Mouse (Mus musculus) MN1 (cell line): ENCODE measurements at regions not wholly inside any gene's neighbourhood (a gene's known extent, or its start where the extent isn't known, plus 50 kb on each side); places are given as distances from the start of the nearest gene placed in this dataset.

Experiments
- DNase-seq: peaks from one replicate; pipeline ENCODE4 v3.0.0-alpha.2; 2016; ENCODE audit warnings: low spot score

DNA sequence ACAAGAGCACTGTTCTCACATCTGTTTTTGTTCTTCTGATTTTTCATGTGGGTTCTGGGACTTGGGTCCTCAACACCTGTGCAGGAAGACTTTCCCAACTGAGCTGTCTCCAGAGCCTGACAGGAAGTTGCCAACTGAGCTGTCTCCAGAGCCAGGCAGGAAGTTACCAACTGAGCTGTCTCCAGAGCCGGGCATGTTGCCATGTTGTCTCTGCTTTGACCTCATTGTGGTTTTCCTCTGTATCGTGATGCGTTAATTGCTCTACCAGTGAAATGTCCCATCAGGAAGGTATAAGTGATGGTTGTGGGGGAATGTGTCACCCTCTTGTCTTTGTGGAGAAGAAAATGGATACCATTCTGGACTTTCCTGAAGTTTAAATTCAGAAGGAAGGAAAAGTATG is 54.4 kb upstream of the Olfm4 start:
- DNase-seq: no peak

DNA sequence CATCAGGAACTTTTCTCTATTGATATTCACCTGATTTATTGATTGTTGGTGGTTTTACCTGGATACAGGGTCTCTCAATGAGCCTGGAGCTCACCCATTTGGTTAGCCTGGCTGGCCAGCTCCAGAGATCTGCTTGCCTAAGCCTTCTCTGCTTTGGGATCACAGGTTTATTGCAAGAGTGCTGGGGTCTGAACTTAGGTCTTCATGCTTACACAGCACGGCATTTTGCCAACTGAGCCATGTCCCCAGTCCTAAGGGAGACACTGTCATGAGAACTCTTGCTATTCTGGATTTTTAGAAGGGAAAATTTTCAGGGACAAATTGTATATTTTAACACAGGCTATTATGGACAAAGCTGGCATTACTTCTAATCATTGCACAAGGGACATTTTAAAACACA is 56.7 kb upstream of the Olfm4 start:
- no peak for DNase-seq

GRCm38 (mm10) chr14:79916960-79917848 is 66.7 kb upstream of the Olfm4 start:
- DNase-seq: no peak

DNA sequence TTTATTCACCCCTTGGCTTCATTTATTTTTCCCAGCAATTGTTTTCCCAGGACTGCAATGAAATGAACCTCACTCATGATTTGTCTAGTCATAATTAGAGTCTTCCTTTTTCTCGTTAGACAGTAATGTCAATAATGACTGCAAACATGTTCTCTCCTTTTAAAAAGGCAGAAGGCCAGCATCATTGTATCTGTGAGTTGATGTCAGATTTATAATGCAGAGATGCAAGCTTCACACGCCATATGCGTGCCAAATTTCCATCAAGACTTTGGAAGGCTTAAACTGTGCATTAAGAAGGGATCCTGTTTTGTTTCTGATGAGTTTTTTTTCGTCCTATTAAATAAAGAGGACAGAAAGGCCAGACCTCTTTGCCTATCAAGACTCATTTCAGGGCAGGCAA is 68.9 kb upstream of the Olfm4 start:
- DNase-seq: no peak

DNA sequence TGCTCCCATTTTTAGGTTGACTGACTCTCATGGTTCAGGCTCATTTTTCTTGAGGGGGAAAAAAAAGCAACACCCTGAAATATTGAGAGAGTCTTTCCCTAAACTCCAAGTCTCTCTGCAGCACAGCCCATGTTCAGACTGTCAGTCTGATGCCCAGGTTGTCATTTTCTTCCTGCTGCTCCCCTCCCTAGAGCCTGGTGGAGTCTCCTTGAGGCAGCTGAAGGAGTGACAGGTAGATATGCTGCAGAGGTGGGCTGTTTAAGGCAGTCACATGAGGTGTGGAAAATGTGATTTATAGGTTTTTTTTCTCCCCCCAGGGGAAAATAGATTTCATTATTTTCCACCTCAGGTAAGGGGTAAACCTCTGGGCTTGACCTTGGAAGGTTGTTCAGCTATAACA is 70.6 kb upstream of the Olfm4 start:
- DNase-seq: no peak

DNA sequence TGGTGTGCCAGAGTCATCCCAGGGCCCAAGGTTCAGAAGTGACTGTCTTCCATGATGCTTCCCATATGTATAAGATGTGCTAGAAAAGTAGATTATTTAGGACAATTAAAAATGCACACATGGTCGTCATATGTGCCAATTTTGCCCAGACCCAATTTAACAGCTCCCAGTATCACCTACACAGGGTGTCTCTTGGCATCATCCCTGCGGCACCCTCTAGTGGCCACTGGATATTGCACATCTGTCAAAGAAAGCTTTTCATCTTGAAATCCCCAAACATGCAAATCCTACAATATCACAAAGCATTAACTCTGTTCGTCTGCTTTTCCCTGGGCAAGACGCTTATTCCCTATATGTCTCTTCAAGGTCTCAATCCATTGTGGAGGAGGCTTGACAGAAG is 71.3 kb upstream of the Olfm4 start:
- DNase-seq: peak; percentile 8

DNA sequence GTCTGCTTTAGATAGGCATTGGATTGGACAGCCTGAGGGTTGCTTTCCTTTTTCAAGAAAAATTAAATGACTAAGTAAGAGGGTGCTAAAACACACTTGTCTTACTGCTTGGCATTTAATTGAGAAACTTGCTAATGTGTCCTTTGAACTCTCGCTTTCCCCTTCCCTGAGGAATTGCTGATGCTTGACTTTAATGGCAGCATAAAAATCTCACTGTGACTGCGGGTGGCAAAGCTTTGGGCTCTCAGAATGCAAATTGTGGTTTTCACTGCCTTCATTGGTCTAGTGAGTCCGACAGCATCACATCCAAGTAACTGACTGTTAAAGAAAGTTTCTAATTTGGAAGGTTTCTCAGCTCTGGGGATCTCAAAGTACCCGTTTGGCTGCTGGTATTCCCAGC is 76.1 kb upstream of the Olfm4 start:
- DNase-seq: no peak

DNA sequence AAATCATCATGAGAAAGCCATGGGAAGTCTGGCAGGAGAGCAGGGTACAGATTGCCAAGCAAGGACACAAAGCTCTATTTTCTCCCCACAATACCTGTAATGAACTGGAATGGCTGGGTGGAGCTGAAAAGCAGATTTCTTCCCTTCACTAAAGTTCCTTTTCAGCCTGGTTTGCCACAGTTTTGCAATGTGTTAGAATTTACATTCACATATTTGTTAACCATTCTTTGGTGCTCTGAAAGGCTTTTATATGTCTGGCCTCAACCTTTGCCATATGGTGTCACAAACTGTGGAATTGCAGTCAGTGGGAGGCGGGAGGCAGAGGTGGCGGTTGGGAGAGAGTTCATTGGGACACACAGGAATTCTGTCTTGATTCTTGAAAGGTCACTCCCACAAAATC is 78.3 kb upstream of the Olfm4 start:
- DNase-seq: no peak

GRCm38 (mm10) chr14:79902355-79902754 is 81.5 kb upstream of the Olfm4 start:
- DNase-seq: no peak

DNA sequence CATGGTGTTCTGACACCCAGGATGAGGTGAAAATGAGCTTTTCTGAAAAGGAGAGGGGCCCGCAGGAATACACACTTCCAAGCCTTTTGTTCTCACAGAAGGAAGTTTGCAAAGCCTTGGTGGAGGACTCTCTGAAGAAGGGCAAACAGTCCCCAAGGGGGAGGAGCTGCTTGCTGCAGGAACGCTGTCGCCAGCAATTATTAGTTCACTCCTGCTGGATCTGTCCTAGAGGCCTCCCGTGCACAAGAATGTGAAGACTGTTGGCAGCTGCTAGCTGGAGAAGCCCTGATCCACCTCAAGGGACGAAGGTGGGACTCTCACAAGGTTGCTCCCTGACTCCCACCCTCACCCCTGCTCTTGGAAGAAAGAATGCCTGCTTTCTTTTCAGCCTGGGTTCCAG is 85.6 kb upstream of the Olfm4 start:
- DNase-seq: no peak

- DNase-seq: no peak
These were observed 90.6 kb upstream of the Olfm4 start for GRCm38 (mm10) chr14:79893241-79893640.

GRCm38 (mm10) chr14:79890682-79891081 is 93.2 kb upstream of the Olfm4 start:
- no peak for DNase-seq

DNA sequence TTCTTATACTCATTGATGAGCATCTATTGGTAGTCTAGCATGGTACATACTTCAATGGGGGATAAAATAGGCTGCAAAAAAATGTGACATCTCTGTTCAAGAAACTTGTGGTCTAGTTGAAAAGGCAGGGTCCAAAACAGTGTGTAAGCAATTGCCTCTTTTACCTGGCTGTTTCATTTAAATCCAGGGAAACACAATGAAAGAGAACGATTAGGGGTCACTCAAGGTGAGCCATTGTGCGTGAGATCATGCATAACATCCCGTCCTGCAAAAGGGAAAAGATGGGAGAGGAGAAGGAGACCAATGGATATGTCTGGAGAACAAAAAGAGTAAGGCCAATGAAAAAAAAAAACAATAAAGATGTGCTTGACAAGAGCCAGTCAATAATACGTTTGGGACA is 93.6 kb upstream of the Olfm4 start:
- no peak for DNase-seq

DNA sequence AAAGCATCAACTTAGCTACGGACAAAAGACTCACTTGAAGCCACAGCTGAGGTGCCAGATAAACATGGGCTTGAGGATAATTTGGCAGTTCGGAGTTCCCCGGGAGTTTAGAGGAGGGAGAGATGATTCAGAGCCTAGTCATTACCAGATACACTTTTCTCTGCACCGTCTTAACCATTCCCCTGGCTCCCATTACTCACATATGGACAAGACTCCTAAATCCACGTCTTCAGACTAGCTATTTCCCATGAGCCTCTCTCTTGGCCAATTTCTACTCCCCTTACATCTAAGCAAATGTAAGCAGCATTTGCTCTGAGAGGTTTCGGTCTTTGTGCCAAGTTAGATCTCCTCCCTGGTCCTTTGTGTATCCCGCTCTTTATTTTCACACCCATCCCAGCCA is 100.4 kb upstream of the Olfm4 start:
- no peak for DNase-seq

DNA sequence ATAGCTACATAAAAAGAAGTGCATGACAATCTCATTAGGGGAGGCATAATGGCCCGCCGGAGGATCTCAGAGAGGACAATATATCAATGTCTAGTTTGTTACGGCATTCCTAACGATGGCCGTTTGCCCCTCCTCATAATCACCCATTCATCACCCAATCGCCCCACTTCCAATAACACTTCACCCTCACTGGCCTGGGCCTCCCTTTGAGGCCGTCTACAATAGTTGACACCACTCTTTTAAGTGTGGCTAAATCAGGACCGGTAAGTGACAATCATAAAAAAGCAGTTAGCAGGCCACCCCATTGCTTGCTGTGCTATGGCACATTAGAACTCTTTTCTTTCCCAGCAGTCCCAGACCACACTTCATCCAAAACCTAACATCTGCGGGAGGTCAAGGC is 102.2 kb upstream of the Olfm4 start:
- no peak for DNase-seq

- DNase-seq: no peak
These were observed 103.7 kb upstream of the Olfm4 start for GRCm38 (mm10) chr14:79880065-79880755.

GRCm38 (mm10) chr14:79879333-79880035 is 104.4 kb upstream of the Olfm4 start:
- DNase-seq: no peak

GRCm38 (mm10) chr14:79878285-79879019 is 105.4 kb upstream of the Olfm4 start:
- no peak for DNase-seq

- no peak for DNase-seq
These were observed 102.0 kb upstream of the Pcdh8 start for GRCm38 (mm10) chr14:79873062-79873461.

GRCm38 (mm10) chr14:79872430-79872829 is 101.3 kb upstream of the Pcdh8 start:
- no peak for DNase-seq

- no peak for DNase-seq
These were observed 98.2 kb upstream of the Pcdh8 start for GRCm38 (mm10) chr14:79869325-79869724.

DNA sequence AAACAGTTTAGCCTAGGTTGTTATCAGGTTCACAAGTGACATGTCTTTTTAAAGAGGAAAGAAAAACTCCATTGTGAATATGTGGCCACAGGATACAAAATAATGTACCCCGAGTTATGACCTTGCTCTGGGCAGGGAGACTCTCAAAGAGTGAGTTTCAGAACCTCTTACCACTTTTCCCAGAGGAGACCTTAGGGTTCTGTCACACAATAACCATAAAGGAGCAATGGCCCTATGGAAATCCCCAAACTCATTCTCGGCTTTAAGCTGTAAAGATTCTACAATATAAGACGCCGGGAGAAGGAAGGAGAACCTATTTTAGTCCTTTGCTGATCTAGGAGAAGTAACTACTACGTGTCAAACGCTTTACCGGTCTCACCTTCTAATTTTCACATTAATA is 85.1 kb upstream of the Pcdh8 start:
- no peak for DNase-seq
